Mouse (Mus musculus) embryonic fibroblast, embryonic 13.5 days (primary cell): Measurements from ENCODE around the gene Cuedc2. TPM values are rescaled to one million over a fixed set of nuclear protein-coding genes. Genes with fewer than 3 reads are reported as not detected.
A peak's percentile ranks its signal among the peaks of the same experiment; 100 is the strongest.

Experiments
- H3K27ac ChIP-seq: 2 replicates; pipeline ENCODE4 v1.5.1; 2012; ENCODE audit warnings: low read length, control low read depth, inconsistent platforms; ENCODE audit not compliant: insufficient read depth
- H3K4me1 ChIP-seq: 2 replicates; pipeline ENCODE4 v1.6.1; 2011; ENCODE audit warnings: low read length; ENCODE audit not compliant: control insufficient read depth, insufficient read depth
- H3K4me3 ChIP-seq: 2 replicates; pipeline ENCODE4 v1.5.1; 2011; ENCODE audit warnings: mild to moderate bottlenecking, control low read depth, low read length; ENCODE audit not compliant: insufficient read depth
- CTCF ChIP-seq: IDR thresholded peaks from 2 replicates; pipeline ENCODE4 v1.5.1; 2011; ENCODE audit warnings: mild to moderate bottlenecking, control low read depth, low read length, moderate library complexity, borderline replicate concordance; ENCODE audit not compliant: insufficient read depth
- POLR2A ChIP-seq: IDR thresholded peaks from 2 replicates; pipeline ENCODE4 v1.6.1; 2011; ENCODE audit warnings: low read depth, mild to moderate bottlenecking, control low read depth, low read length, moderate library complexity
- polyA plus RNA-seq: library from polyadenylated mRNA; stranded (reverse); fragments of >200 nt; gene quantifications from 2 replicates; pipeline ENCODE4 v1.2.4, GENCODE M21; 2011; ENCODE audit warnings: low read depth; ENCODE audit not compliant: missing spikeins, insufficient read length

The Cuedc2 gene
- polyA plus RNA-seq, 1 experiment: 67.7 TPM

GRCm38 (mm10) chr19:46315752-46316610, 22.5 kb downstream of the Cuedc2 start:
- no peak overlapping the region for H3K4me3 ChIP-seq
- H3K27ac ChIP-seq: no peak overlapping the region
- TF ChIP-seq CTCF (no peak), POLR2A (0 out of 2 replicates have a peak, but pooled peaks have one; percentile 25)
- H3K4me1 ChIP-seq: peaks cover 2% of the 10 kb centered on the region

DNA sequence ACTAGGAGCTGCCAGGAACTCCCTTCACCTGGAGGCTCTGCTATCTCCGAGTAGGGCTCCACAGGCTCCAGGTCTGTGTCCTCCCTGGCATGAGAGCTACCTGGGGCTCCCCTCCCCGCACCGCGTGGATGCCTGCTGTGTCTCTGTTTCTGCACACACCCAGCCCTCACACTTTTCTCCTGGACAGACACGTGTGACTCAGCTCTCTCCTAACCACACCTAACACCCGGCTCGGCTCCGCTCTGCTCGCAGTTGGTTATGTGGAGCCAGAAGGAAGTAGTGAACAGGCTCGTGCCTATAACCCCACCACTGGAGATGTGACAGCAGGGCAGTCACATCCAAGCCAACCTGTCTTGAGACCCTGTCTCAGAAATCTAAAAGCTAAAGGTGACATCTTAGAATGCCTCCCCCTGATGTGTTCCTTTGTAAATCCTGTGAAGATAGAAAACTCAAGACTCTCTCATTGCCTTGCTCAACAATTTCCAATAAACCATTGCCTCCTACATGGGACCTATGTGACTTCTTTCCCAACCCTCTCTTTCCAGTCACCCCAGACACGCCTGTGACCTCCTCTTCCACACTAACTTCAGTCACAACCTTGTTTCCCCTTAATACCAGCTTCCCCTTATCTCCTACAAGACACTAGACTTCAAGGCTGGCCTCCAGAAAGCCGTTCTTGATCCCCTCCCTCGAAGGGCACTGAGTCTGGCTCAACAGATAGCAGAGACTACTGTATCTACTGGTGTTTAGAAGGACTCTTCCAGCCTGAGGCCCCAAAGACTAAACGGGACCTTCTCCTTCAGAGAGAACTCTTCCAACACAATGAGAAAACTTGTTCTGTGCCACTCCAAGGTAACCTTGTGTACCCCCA, 23.4 kb downstream of the Cuedc2 start:
- no peak for TF ChIP-seq CTCF
- TF ChIP-seq POLR2A: 0 out of 2 replicates have a peak, but pooled peaks have one; percentile 18
- no peak overlapping the region for H3K27ac ChIP-seq
- no peak overlapping the region for H3K4me3 ChIP-seq
- H3K4me1 ChIP-seq: peaks cover 2% of the 10 kb centered on the region; the same call in 1 of the 2 replicates

GRCm38 (mm10) chr19:46314151-46314601, 24.3 kb downstream of the Cuedc2 start:
- TF ChIP-seq CTCF: no peak
- TF ChIP-seq POLR2A: 0 out of 2 replicates have a peak, but pooled peaks have one; percentile 14
- no peak overlapping the region for H3K4me3 ChIP-seq
- H3K27ac ChIP-seq: no peak overlapping the region
- H3K4me1 ChIP-seq: peaks cover 2% of the 10 kb centered on the region; the same call in 1 of the 2 replicates

DNA sequence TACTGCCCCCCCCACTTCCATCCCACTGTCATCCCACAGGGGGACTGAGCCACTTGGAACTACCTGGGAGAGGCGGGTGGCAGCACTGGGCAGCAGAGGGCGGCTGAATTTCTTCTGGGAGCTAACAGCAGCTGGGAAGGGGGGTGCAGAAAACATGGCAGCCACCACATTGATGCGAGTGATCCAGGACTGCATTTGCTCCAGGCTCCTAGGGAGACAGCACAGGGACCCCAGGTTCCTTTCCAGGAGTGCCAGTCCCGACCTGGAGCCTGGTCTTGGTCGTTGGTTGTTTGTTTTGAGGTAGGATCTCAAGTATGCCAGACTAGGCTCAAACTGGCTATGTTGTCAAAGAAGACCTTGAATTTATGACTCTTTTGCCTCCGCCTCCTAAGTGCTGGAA, 24.9 kb downstream of the Cuedc2 start:
- no peaks in the 10 kb centered on the region; the same call in 1 of the 2 replicates for H3K4me1 ChIP-seq
- no peak overlapping the region for H3K27ac ChIP-seq
- no peak for TF ChIP-seq POLR2A
- no peak for TF ChIP-seq CTCF
- no peak overlapping the region for H3K4me3 ChIP-seq

GRCm38 (mm10) chr19:46313116-46313515, 25.4 kb downstream of the Cuedc2 start:
- no peak for TF ChIP-seq POLR2A
- TF ChIP-seq CTCF: no peak
- no peak overlapping the region for H3K4me3 ChIP-seq
- H3K27ac ChIP-seq: no peak overlapping the region
- H3K4me1 ChIP-seq: no peaks in the 10 kb centered on the region

- Histone ChIP-seq H3K4me3 (no peak overlapping the region), H3K4me1 (no peaks in the 10 kb centered on the region), H3K27ac (no peak overlapping the region)
- TF ChIP-seq POLR2A: no peak
- TF ChIP-seq CTCF: no peak
Observed at GRCm38 (mm10) chr19:46312566-46312965, 25.9 kb downstream of the Cuedc2 start.

DNA sequence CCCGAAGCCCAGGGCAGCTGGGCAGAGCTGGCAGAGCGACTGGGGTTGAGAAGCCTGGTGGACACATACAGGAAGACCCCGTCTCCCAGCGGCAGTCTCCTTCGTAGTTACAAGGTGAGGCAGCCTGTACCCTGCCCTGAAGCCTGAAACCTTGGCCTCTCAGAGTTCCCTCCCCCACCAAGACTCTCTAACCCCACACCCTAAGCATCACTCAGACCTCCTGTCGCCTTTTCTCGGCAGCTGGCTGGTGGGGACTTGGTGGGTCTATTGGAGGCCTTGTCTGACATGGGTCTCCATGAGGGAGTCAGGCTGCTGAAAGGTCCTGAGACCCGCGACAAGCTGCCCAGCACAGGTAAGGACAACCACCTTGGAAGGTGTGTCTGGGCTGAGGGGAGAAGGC, 27.2 kb downstream of the Cuedc2 start:
- TF ChIP-seq POLR2A (no peak), CTCF (no peak)
- H3K4me1 ChIP-seq: no peaks in the 10 kb centered on the region
- H3K27ac ChIP-seq: no peak overlapping the region

GRCm38 (mm10) chr19:46310312-46310865, 28.1 kb downstream of the Cuedc2 start:
- Histone ChIP-seq H3K27ac (no peak overlapping the region), H3K4me1 (no peaks in the 10 kb centered on the region), H3K4me3 (no peak overlapping the region)
- TF ChIP-seq POLR2A (no peak), CTCF (no peak)

More for the DNA sequence above, 27.2 kb downstream of the Cuedc2 start:
- no peak overlapping the region for H3K4me3 ChIP-seq

- Histone ChIP-seq H3K4me1 (no peaks in the 10 kb centered on the region), H3K27ac (no peak overlapping the region), H3K4me3 (no peak overlapping the region)
- no peak for TF ChIP-seq POLR2A
- TF ChIP-seq CTCF: no peak
Observed at GRCm38 (mm10) chr19:46309651-46310305, 28.7 kb downstream of the Cuedc2 start.
